Mouse (Mus musculus): ENCODE measurements around the gene Ppy.

The Ppy gene

GRCm38 (mm10) chr11:102087931-102088898 is 12.9 kb downstream of the Ppy start, which contains the start of gene Mpp2:
Gene Mpp2, minus strand, starts transcription at chr11:102088515.
- peak; percentile 74 to 82 for DNase-seq

DNA sequence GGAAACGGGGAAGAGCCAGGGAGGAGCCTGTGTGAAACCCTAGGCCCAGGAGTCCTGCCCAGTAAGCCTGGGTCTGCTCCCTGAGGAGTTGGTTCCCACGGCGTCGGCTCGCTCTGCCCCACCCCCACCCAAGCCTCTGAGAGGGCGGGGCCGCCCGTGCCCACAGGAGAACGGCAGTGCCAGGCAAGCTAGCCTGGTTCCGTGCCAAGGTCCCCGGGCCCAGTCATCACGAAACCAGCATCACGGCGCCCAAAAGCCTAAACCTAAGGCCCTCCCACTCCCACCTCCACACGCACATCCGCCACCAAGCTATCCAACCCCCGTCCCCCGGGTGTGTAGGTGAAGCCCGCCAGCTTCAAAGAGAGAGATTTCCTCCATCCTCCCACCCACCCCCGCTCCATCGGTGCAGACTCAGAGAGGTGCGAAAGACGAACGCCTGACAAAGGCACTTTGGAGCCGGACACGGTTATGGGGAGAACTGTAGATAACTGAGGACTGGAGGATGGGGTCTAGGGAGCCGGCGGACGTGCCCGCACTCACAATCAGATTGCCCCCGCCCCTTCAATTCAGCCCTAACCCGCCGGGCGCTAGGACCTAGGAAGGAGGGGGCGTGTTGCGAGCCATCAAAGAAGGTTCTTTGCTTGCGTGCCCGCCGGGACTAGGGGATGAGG is 13.9 kb downstream of the Ppy start:
- DNase-seq, result peak; percentile 76 to 81

GRCm38 (mm10) chr11:102086331-102086730 is 14.8 kb downstream of the Ppy start:
- no peak for DNase-seq

- no peak for DNase-seq
These were observed 17.0 kb downstream of the Ppy start for GRCm38 (mm10) chr11:102084159-102084558.

DNA sequence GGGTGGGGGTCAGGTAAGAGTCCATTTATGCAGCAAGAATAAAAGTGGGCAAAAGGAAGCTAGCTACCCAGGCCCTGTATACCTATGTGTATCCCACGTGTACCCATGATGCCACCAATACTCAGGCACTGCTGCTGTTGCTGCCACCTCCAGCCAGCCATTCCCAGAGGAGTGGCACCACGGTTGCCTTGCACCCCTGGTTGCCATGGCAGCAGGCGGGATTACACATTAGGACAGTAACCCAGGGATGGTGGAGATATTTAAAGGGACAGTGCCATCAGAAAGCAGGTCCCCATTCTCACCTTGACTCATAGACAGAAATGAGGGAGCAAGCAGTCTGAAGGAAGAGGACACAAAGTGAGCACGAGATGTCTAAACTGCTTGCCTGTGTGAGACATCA is 17.9 kb downstream of the Ppy start:
- no peak for DNase-seq

- peak; percentile 59 to 66 for DNase-seq
These were observed 18.8 kb downstream of the Ppy start for GRCm38 (mm10) chr11:102082322-102082721.

- no peak for DNase-seq
These were observed 27.4 kb downstream of the Ppy start for GRCm38 (mm10) chr11:102073722-102074121.

DNA sequence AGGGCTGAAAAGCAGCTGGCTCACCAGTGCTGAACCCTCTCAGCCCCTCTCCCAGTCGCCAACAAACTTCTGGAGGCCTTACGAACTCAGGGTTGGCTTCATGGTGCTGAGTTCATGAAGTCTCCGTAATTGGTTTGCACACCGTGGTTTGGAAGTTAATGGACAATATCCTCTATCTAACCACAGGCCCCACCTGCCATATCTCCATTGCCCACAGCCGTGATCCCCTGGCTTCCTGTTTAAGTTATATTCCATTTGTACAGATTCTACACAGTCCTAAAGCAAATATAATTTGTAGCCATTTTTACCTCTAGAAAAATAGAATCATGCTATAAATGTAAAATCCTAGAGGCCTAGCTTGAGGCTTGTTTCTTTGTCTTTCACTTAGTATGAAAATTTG is 28.4 kb downstream of the Ppy start:
- DNase-seq, result no peak

DNA sequence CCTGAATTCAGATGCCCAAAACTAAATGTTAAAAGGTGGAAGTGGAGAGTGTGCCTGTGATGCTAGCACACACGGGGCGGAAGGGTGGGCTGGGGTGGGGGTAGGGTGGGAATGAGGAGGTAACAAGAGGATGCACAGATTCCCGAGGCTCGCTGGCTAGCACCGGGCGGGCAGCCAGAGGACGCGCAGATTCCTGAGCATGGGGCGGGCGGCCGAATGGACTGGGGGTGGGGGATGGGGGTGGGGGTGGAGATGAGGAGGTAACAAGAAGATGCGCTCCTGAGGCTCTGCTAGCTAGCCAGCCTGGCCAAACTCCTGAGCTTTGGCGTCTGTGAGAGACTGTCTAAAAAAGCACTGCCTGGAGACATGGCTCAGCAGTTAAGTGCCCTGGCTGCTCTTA is 30.7 kb downstream of the Ppy start:
- DNase-seq, result no peak

DNA sequence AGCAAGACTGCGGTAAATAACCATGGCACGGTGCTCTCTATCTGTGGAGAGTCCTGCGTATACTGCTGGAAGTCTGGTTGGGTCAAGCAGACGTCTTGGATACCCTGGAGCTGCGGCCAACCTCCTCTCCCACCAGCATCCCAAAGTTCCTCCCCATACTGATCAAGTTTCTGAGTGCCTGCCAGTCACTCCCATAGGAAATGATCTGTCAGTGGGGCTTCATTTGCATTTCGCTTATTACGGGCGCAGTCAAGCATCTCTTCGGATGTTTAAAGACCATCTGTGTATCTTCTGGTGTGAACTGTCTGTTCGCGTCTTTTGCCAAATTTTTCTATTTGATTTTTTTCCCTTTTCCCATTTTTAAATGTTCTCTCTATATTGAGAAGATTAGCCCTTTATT is 31.5 kb downstream of the Ppy start:
- DNase-seq, result no peak

DNA sequence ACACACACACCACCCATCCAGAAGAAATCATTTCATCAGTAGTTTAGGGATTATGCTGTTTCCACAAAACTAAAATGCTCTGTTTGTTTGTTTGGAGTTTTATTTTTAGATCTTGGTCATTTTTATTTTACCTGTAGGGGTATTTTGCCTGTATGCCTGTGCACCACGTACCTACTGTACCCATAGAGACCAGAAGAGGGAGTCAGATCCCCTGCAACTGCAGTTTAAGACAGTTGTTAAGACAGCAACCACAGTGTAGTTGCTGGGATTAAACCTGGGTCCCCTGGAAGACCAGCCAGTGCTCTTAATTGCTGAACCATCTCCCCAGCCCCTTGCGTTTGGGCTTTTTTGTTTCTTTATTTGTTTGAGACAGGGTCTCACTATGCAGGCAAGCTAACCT is 32.1 kb downstream of the Ppy start:
- no peak for DNase-seq

GRCm38 (mm10) chr11:102063076-102063475 is 38.0 kb downstream of the Ppy start:
- DNase-seq, result peak; percentile 27 to 35

- peak in 1 of 2 experiments; percentile 23 for DNase-seq
These were observed 39.1 kb downstream of the Ppy start for GRCm38 (mm10) chr11:102061941-102062473.

DNA sequence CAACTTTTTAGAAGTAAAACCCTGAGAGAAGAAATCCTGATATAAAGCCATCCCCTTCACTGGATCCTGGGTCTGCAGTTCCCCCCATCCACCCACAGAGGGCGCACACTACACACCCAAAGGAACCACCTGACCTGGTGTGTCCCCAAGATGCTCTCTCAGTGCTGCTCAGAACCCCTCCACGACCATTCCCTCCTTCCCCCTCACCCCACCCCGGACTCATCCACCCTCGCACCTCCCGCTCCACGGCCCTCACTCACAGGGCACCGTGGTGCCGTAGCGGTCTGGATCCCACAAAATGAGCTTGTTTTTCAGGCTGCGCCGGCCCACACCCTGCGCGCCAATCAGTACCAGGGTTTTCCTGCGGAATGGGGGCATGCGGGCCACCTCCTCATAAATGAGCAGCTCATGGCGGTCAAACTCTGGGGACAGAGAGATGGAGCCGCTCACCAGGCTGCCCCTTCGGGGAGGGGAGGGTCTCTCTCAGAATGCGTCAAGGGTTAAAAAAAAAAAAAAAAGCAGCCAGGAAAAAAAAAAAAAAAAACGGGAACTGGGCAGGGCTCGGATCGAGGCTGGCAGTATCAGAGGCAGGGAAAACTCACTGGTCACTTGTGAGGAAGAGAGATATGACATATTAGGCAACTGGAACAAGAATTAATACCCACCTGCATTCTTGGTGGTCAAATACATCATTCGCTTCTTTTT is 39.7 kb downstream of the Ppy start:
- DNase-seq, result peak; percentile 84 to 90

DNA sequence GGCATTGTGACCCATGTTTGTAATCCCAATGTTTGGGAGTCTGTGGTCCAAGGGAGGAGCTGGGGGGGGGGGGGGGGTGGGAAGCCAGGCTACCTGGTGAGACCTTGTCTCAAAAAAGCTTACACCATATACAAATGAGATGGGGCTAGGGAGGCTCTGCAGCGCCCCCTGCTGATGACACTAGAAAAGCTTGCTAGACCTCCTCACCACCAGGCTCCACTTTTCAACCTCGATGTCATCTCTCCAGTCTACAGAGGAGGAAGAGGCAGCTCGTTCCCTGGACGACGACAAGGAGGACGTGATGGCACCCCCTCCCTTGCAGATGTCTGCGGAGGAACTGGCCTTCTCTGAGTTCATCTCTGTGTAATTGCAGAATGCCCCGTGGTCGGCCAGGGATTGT is 47.3 kb downstream of the Ppy start:
- DNase-seq, result peak; percentile 71 to 83

- DNase-seq, result no peak
These were observed 47.9 kb downstream of the Ppy start for GRCm38 (mm10) chr11:102053183-102053582.

- no peak for DNase-seq
These were observed 48.4 kb downstream of the Ppy start for GRCm38 (mm10) chr11:102052697-102053096.

DNA sequence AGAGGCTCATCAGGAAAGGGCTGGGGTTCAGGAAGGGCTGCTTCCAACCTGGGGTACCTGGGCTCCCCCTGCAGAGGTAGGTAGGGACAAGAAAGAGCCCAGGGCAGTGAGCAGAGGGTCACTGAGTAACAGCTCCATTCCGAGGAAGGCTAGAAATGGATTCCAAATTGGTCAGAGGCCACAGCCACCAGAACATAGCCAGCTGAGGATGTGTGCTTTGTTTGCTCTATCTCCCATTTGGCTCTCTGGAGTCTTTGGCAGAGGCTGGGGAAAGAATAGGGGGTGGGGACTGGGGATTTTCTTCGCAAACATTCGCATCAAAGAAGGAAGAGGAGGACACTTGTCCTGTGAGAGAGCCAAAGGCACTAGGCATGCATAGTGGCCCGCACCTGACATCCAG is 49.2 kb downstream of the Ppy start:
- DNase-seq, result no peak

GRCm38 (mm10) chr11:102051541-102051940 is 49.6 kb downstream of the Ppy start:
- DNase-seq, result no peak

All from cerebellum, adult 18-20 months (tissue).